Mouse (Mus musculus): Measurements from ENCODE around the gene Hsd17b14. TPM values are rescaled to one million over a fixed set of nuclear protein-coding genes. Genes with fewer than 3 reads are reported as not detected.
"Not testable (repeated sequence)": the region's sequence is repeated elsewhere in the genome, so short reads cannot be mapped to it uniquely, and the experiment has no call there.

The Hsd17b14 gene
- total RNA-seq (2021): 1 to 10 TPM; 1.7 to 2.3 TPM
- long read RNA-seq, experiment 1, partial matches to known transcripts: 1 of 2 reads
- long read RNA-seq, experiment 1, other reads (novel, unspliced or antisense): 1 of 2 reads
- long read RNA-seq, experiment 2: 0 reads

GRCm38 (mm10) chr7:45554744-45555143, at the start of gene Hsd17b14:
Gene Hsd17b14, plus strand, starts transcription at chr7:45554893.
- DNase-seq: no peak
- intact Hi-C loops (cut with DNase I; ENCODE audit: low total_unique reads): loop anchor here (5.0 kb wide), 1 partner anchor 33 kb away; no protein-coding TSS in a partner anchor

GRCm38 (mm10) chr7:45507583-45507982, 47.1 kb upstream of the Hsd17b14 start:
- DNase-seq: no peak
- intact Hi-C loops (cut with DNase I; ENCODE audit: low total_unique reads): no loop called here

GRCm38 (mm10) chr7:45508561-45508960, 46.1 kb upstream of the Hsd17b14 start:
- DNase-seq: no peak
- intact Hi-C loops (cut with DNase I; ENCODE audit: low total_unique reads): no loop called here

GRCm38 (mm10) chr7:45509181-45509882, 45.4 kb upstream of the Hsd17b14 start:
- intact Hi-C loops (cut with DNase I; ENCODE audit: low total_unique reads): no loop called here
- no peak for DNase-seq

- intact Hi-C loops (cut with DNase I; ENCODE audit: low total_unique reads): no loop called here
- peak; percentile 91 for DNase-seq
Observed at GRCm38 (mm10) chr7:45509912-45510787, 44.5 kb upstream of the Hsd17b14 start, which contains the start of gene Nucb1. Gene Nucb1, minus strand, starts transcription at chr7:45510406.

GRCm38 (mm10) chr7:45514411-45514810, 40.3 kb upstream of the Hsd17b14 start:
- DNase-seq: no peak
- intact Hi-C loops (cut with DNase I; ENCODE audit: low total_unique reads): no loop called here

GRCm38 (mm10) chr7:45515436-45515835, 39.3 kb upstream of the Hsd17b14 start:
- no peak for DNase-seq
- intact Hi-C loops (cut with DNase I; ENCODE audit: low total_unique reads): no loop called here

GRCm38 (mm10) chr7:45516846-45517245, 37.8 kb upstream of the Hsd17b14 start:
- intact Hi-C loops (cut with DNase I; ENCODE audit: low total_unique reads); DNase-seq: not testable (repeated sequence)

- no peak for DNase-seq
- intact Hi-C loops (cut with DNase I; ENCODE audit: low total_unique reads): no loop called here
Observed at GRCm38 (mm10) chr7:45518618-45519017, 36.1 kb upstream of the Hsd17b14 start.

GRCm38 (mm10) chr7:45519345-45520120, 35.2 kb upstream of the Hsd17b14 start:
- no peak for DNase-seq
- intact Hi-C loops (cut with DNase I; ENCODE audit: low total_unique reads): no loop called here

- DNase-seq: no peak
- intact Hi-C loops (cut with DNase I; ENCODE audit: low total_unique reads): no loop called here
Observed at GRCm38 (mm10) chr7:45520605-45521004, 34.1 kb upstream of the Hsd17b14 start.

- peak; percentile 86 for DNase-seq
- intact Hi-C loops (cut with DNase I; ENCODE audit: low total_unique reads): no loop called here
Observed at GRCm38 (mm10) chr7:45521728-45522184, 32.9 kb upstream of the Hsd17b14 start.

- intact Hi-C loops (cut with DNase I; ENCODE audit: low total_unique reads): no loop called here
- no peak for DNase-seq
Observed at GRCm38 (mm10) chr7:45522194-45522752, 32.4 kb upstream of the Hsd17b14 start.

- no peak for DNase-seq
- intact Hi-C loops (cut with DNase I; ENCODE audit: low total_unique reads): no loop called here
Observed at GRCm38 (mm10) chr7:45522957-45523676, 31.6 kb upstream of the Hsd17b14 start.

- no peak for DNase-seq
- intact Hi-C loops (cut with DNase I; ENCODE audit: low total_unique reads): no loop called here
Observed at GRCm38 (mm10) chr7:45523678-45524170, 31.0 kb upstream of the Hsd17b14 start.

GRCm38 (mm10) chr7:45524841-45525621, 29.7 kb upstream of the Hsd17b14 start:
- DNase-seq: no peak
- intact Hi-C loops (cut with DNase I; ENCODE audit: low total_unique reads): no loop called here

- peak; percentile 93 for DNase-seq
- intact Hi-C loops (cut with DNase I; ENCODE audit: low total_unique reads): no loop called here
Observed at GRCm38 (mm10) chr7:45525809-45526473, 28.8 kb upstream of the Hsd17b14 start, which contains the start of the genes Ppp1r15a and Plekha4. Gene Ppp1r15a, minus strand, starts transcription at chr7:45526268. Gene Plekha4, plus strand, starts transcription at chr7:45526330.
